Mouse (Mus musculus) right cerebral cortex, postnatal 25 days (tissue): ENCODE measurements around the gene Sec24d.
A peak's percentile ranks its signal among the peaks of the same experiment; 100 is the strongest.

Experiments used
- DNase-seq: peaks from one replicate; pipeline ENCODE4 v3.0.0; 2022

Gene Sec24d

DNA sequence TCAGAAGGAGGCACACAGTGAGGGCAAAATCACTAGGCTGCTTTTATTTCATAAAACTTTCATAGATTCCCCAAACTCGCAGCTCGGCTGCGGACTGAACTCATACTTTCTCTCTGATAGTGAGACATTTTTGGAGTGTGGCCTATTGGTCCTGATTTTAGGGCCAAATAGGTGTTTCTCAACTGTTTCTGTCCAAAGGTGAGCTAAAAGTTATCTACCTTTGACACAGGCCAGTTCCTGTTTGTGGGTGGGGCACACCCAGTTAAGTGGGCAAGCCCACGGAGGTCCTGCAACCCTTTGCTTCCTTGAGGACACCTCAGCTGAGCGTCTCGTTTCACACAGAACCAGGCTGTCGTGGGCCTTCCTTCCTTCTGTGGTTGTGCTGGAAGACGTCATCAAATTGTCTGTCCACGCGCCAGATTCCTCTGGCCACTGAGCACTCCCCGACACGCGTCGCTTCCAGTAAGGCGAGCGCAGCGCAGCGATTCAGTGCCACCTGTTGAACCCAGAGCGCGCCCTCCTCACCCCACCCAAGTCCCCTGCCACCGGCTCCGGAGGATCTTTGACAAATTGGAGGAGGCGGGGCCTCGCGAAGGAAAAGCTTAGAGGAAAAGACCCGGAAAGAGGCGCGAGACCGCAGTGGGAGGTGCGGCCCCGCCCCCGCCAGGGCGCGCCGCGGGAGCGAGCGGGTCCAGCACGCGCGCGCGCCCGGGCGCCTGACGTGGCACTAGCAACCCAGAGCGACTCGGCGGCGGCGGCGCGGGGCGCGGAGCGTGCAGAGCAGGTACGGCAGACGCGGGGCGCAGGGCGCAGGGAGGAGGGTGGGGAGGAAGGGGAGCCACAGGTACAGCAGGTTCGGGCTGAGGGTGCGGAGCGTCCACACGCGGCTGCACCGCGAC, at the start of gene Sec24d:
Gene Sec24d (plus strand): TSS at position 703 of the 899 bp plus-strand sequence.
- peak; percentile 83 for DNase-seq

DNA sequence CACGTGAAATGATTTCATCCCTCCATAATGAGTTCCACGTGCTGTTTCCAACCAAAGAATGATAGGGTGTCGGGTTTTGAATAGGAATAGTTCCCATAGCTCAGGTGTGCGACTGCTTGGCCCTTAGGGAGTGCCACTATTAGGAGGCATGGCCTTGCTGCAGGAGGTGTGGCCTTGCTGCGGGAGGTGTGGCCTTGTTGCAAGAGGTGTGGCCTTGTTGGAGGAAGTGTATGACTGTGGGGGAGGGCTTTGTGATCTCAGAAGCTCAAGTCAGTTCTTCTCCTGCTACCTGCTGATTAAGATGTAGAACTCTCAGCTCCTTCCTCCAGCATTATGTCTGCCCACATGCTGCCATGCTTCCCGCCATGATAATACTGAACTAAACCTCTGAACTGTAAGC, 48.6 kb upstream of the Sec24d start:
- no peak for DNase-seq

DNA sequence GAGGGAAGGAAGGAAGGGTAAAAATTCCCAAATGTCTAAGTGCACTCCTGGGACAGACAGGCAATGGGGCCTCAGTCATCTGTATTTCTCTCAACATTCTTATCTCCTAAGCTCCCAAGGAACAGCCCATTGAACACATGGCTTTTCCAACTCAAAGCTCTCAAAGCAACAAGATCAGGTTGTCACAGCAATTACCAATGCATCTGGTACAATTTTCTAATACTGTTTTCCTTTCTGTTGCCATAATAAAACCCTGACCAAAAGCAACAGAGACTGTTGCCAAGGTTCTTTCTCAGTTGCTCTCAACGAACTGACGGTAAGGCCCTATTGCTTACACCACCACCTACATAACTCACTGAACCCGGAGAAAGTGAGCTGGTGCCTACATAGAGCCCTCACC, 40.0 kb upstream of the Sec24d start:
- no peak for DNase-seq

DNA sequence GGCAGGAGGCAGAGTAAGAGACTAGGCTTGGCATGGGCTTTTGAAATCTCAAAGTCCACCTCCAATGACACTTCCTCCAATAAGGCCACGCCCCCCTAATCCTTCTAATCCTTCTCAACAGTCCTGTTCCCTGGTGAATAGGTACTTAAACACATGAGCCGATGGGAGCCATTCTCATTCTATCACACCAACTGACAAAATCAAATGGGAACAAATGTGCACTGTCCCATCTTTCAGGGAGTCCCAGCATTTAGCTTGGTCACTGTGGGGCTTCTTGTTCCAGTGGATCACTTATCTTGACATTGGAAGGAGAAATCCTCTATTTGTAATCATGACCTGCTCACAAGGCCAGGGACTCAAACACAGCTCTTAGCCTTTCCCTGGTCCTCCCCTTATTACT, 35.6 kb upstream of the Sec24d start:
- no peak for DNase-seq

DNA sequence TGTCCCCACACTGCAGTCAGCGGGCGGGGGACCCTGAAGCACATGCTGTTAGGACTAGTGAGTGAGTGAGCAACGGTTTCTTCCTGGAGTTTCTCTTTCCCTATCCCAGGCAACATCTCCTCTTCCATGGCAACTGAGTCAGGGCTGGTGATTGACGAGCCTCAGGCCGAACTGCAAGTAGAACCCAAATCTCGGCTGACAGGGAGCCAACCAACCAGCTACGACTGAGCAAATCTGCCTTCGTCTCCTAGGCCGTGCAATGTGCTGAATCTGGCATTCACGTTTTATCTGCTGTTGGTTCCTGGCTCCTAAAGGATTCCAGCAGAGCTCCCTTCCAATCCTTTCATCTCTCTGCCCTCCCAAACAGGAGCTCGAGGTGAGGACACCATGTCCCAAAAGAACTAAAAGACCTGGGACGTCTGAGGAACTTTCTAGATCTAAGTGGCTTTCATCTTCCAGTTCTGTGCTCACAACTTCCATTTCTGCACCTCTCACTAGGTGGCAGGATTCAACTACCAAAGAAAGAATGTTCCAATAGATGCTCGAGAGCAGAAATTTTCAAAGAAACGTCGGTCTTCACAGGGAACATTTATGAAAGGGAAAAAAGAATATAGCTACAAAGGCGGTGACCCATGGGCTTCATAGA, 32.9 kb upstream of the Sec24d start:
- peak; percentile 8 for DNase-seq

DNA sequence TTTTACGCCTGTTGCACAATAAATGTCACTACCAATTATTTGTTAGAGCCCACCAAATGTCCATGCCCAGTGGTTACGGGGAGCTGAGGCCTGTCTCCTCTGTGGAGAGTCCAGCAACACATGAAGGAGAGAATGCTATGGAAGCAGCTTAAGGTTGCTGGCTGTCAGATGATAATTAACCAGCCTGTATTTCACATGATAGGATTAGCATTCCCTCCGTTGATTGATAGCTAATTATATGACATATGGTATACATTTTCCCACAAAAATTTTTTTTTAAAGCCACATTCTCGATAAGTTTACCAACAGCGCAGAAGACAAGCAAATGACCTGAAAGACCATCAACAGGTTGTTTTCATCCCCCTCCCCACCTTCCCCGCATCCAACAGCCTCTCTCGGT, 31.8 kb upstream of the Sec24d start:
- DNase-seq: no peak

DNA sequence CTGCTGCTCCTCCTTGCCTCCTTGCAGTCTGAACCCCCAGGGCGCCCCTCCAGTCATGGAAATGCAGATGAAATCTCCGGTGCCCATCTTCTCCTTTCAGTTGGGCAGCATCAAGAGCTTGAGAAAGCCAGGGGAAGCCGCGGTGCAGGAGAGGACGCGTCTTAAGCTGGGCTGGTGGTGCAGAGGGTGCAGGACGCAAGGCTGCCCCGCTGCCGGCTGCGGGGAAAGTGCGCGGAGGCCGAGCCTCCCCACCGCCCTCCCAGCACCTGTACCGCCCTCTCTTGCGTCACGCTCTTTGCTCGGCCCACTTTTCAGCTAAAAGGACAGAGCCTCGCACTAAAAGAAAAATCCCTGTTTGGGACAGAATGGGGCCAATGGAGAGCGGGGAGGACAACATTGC, 31.3 kb upstream of the Sec24d start, which contains the start of gene Synpo2:
Gene Synpo2 (minus strand): TSS at position 229 of the 400 bp plus-strand sequence.
- DNase-seq: peak; percentile 37

DNA sequence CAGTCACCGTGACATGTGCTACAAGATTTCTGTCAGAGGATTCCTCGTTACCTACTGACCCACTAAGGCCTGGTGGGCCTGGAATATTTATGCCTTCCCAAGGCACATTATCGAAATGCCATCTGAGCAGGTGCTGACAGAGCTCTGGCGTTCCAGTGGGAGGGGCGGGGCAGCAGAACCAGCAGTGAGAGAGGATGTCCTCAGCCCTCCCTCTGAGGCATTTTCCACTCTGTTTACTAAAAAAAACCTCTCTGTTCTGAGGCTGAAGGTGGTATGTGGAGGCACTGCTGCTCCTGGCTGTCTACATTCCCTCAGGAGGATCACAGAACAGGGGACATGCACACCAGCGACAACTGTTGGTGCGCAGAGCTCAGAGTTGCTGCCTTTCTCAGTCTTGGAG, 30.2 kb upstream of the Sec24d start:
- DNase-seq: no peak

DNA sequence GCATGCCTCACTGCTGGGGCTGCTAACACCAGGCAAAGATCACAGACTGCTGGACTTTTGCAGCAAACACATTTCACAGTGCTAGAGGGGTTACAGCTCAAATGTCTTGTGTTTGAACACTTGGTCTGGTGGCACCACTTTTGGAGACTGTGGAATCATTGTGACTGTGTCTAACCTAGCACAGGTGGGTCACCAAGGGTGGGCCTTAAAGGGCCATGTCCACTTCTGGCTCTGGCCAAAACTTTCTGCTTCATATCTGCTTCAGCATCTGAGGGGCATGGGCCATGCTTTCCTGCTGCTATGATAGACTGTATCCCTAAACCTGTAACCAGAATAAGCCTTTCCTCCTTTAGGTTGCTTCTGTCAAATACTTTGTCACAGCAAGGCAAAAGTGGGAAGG, 29.8 kb upstream of the Sec24d start:
- no peak for DNase-seq

DNA sequence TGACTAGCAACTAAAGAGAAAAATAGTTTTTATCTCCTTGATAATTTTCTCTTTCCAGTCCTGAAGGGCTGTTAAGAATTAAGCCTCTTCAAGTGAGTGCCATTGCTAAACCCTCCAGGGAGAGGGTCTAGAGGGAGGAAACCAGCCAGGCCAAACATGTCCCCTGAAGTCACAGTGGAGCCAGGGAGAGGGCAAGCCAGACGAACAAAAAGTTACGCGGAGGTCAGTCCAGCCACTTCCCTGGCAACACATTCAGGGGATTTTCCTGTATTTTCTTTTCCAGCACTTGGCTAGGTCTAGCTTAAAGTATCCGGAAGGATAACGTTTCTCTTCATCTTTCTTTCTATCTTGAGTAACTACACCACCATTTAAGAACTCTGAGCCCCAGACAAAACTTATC, 22.9 kb upstream of the Sec24d start:
- no peak for DNase-seq

DNA sequence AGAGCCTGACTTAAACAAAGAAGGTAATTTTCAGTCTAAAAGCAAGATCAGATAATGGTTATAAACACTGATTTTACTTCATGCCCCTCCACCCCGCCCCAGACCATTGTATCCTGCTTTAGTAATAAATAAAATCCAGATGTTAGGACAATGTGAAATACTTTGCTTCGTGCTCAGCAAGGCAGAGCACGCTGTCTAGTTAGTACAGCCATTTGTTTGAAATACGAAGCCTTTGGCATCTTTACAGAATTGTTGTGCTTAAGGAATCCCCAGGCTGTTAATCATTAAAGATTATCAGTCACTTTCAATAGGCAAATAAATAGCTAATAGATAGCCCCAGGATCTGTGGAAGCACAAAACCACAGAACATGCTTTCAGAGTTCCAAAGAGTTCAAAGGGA, 21.6 kb upstream of the Sec24d start:
- DNase-seq: no peak

DNA sequence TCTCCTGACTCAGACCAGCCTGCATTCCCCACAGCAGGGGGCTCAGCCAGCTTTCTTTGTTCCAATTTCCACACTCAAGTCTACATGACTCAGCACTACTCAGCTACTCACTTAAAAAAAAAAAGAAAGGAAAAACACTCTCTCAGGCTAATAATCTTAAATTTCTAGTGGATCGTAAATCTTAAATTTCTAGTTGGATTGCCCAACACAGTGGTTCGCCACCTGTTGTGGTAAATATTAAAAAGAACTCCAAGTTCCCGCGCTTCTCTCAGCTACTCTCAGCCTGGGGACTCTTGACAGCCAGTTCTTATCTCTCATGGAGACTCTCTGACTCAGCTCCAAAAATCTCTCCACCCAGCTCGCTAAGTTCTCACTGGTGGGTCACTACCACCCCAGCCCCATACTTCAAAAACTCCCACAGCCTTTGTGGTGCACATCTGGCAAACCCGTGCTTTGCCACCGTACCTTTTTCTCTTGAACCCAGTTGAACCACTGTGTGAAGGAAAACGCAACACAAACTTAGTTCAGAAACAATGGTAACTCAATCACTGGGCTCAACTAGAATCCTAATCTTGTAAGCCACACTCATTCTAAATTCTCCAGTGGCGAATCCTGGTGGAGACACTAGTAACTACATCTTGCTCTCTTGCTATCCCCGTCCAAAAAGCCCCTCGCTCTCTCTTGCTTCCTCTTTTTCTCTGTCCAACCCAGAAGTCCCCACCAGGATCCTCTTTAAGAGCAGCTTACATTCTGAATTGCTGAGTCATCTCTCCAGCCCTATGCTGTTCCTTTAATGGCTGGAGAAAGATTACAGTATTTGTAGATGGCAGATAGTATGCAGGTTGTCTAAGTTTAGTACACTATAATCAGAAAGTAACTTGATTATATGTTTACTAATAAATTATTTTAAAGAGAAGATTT, 10.8 kb upstream of the Sec24d start:
- no peak for DNase-seq

DNA sequence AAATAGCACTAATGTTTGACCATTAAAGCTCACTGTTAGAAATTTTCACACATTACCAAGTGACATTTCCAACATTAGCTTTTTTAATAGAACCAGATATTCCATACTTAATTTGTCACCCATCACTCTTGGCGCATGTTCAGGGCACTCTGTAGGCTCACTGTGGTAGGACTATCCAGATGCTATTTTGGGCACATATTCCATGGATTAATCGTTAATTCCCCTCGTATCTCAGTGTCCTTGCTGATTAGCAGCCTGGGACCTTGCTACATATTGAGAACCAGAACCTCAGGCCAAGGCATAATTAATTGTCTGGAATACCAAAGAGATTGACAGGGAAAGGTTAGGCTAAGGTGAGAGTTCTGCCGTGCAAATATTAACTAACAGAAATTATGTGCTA, 8.5 kb upstream of the Sec24d start:
- no peak for DNase-seq

DNA sequence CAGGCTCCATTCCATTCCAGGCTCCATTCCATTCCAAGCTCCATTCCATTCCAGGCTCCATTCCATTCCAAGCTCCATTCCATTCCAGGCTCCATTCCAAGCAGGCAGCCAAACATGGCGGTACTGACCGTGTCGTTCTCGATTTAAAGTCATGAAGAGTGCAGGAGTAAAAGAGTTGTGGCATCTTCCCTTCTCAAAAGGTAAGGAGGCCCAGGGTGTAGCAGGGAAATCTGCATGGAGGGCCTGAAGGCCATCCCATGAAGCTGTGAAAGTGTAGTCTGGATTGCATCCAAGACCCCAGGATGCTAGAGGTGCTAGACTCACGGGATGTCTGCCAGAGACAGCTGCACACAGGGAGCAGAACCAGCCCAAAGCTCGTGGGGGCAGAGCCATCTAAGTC, 2.5 kb upstream of the Sec24d start:
- DNase-seq: peak; percentile 8

DNA sequence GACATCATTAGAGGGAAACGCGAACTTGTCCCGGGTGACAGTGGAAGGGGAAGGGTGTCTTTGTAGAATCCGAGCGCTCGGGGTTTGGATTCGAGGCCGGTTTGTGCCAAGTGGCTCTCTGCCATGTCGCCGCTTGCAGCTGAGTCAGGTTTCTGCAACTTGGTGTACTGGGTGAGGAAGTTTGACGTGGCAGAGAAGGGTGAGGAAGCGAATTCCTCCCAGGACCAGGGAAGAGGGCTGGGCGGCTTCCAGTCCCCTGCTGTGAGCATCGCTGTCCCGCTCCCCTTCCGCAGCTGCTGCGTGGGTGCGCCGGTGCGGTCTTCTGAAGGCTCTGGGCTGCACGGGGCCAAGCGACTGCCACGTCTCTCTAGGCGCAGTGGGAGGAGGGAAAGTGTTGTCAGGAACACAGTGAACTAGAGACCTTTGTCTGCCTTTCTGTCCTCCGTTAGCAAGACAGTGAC, 516 bp downstream of the Sec24d start:
- DNase-seq: peak; percentile 71

DNA sequence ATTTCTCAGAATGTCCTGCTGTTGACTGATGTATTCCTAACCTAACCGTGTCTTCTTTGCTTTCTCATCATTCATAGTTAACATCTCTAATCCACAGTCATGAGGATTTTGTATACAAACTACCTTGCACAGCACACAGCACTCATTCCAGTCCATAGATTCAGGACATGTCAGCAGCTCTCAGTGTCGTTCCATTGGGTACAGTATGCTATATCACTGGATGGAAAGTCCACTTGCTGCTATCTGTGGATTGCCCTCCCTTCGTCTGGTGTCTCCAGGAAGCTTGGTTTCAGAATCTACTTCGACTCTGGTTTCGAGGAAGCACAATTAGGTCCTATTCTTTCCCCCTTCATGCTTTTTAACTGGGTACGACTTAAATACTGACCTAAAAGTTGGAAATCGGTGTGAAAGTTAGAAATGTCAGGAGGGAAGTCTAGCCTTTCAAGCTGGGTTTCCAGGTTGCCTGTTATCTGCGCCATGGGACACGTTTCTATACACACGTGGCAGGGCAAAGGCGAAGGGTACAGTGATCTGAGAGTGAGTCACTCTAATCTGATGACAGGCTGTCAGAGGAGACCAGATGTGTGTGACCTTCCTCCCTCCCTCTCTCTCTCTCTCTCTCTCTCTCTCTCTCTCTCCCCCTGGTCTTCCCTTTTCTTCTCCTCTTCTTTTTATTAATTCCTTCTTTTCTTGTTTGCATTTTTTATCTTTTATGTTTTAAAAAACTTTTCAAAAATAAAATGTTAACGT, 15.8 kb downstream of the Sec24d start:
- no peak for DNase-seq

DNA sequence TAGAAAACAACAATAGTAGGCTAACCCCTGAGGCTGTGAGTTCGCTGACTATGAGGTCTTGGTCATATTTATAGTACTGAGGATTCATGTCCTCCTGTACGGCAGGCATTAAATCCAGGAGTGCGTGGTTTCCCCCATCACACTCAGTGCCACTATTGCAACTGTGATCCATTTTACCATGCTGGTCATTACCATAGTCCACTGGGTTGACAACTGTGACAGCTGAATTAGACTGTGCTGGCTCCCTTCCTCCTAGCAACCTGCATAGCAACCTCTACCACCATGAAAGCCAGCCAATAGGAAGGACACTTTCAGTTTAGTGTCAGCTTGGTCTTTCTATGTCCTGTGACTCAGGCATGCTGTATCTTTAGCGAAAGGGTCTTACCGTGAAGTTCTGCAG, 17.0 kb downstream of the Sec24d start:
- no peak for DNase-seq

DNA sequence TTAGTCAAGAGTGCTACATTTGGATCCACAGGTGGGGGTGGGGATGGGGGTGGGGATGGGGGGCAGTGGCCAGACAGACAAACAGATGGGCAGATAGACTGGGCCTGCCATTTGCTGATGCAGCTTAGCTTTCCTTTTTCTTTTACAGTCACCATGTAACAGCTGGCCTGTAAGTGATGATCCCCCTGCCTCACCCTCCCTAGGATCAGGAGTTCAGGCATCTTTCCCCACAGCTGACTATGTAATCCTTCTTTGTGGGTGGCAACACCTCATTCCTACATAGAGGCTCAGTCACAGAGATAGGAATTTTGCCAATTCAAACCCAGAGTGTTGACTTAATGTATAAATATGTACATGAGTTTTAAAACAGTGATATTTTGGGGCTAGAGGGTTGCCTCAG, 18.4 kb downstream of the Sec24d start:
- no peak for DNase-seq

DNA sequence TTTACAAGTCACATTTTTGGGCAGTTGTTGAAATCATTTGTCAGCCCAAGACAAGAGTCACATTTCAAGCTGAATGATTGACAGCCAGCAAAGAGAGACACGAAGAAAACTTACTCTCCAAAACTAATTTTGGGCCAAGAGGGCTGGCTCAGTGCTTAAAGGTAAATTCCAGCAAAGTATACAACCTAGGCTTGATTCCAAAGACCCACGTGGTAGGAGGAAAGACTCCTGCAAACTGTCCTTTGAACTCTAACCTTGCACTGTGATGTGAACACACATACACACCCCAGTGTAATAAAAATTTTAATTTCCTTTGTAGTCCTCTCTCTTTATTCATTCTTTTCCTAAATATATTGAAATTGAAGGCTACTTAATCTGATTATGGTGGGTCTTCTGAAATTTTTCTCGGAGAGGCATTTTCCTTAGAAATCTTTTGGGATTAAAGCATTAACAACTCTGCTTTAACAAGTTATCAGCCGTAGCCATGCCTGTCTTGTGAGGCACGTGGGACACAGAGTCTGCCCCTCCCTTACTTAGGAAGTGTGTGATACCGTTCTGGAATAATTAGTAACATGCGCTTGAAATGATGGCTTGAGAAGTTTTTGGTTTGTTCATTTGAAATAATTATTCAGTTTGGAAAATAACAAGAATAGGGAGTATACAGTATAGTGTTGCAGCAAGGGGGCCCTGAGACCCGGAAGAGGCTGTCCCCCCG, 21.8 kb downstream of the Sec24d start:
- no peak for DNase-seq

DNA sequence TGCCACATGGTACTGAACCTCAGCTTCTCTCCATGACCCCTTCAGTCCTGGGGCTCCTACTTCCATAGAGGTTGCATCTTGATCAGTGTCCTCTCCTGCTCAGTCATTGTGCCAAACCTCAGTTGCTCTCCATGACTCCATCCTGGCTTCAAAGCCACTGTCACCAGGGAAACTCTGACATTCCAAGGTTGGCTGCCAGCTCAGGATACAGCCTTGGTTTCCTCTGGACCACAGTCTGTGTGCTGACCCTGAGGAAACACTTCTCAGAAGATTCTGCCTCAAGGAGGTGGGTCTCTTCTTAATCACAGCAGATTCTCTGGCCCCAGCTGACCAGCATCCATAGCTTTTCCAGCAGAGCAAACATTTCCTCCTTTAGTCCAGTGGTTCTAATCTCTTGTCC, 24.4 kb downstream of the Sec24d start:
- DNase-seq: no peak

DNA sequence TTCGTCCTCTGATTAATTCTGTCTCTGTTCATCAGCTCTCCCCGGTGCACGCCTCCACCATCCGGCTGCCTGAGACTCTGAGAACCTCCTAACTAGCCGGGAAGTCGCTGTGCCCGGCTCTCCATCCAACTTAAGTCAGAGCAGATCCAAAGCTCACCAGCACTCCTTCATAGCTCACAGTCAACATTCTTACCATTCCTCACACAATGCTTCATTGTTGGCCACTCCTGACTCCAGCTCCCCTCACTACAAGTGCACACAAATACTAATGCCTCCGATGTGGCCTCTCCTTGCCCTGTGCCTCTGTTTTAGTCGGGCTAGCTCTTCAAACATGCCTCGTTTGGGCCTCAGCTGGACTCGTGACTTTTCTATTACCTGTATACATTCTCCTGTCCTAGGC, 29.4 kb downstream of the Sec24d start:
- no peak for DNase-seq

DNA sequence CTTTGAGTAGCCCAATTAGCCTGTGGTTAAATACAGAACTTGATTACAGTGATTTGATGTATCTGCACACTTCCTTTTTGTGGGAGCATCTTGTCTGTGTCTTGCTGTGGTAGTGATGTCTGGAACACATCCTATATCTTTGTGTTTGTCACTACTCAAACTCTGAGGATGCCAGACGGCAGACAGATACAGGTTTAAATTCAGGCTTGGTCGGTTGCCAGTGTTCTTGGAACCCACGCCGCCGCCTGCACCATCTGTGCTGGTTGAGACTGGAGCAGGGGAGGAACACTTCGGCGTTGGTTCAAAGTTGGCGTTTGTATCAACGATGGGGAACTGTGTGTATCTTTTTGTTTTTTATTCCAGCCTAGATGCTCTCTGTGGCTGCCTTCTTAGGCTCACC, 31.0 kb downstream of the Sec24d start:
- peak; percentile 85 for DNase-seq
